Mouse (Mus musculus): ENCODE results near the gene Ip6k1. TPM values are rescaled to one million over a fixed set of nuclear protein-coding genes. Genes with fewer than 3 reads are reported as not detected.

The Ip6k1 gene
- total RNA-seq, 4 experiments from 2014 or later: 193 to 261 (median 223) TPM

GRCm38 (mm10) chr9:108056361-108057261 is 54.3 kb downstream of the Ip6k1 start:
- DNase-seq (ENCODE audit: low spot score in 2 of 2): no peak

- DNase-seq (ENCODE audit: low spot score in 2 of 2): no peak
Measured at GRCm38 (mm10) chr9:108057262-108057562, 54.9 kb downstream of the Ip6k1 start.

GRCm38 (mm10) chr9:108058291-108058690 is 56.0 kb downstream of the Ip6k1 start:
- no peak for DNase-seq (ENCODE audit: low spot score in 2 of 2)

- no peak for DNase-seq (ENCODE audit: low spot score in 2 of 2)
Measured at GRCm38 (mm10) chr9:108062142-108062541, 59.8 kb downstream of the Ip6k1 start.

GRCm38 (mm10) chr9:108063361-108063760 is 61.1 kb downstream of the Ip6k1 start:
- no peak for DNase-seq (ENCODE audit: low spot score in 2 of 2)

- peak; percentile 41 to 67 for DNase-seq (ENCODE audit: low spot score in 2 of 2)
Measured at GRCm38 (mm10) chr9:108065491-108066011, 63.2 kb downstream of the Ip6k1 start.

GRCm38 (mm10) chr9:108067199-108067598 is 64.9 kb downstream of the Ip6k1 start:
- DNase-seq (ENCODE audit: low spot score in 2 of 2): no peak

- peak; percentile 73 to 87 for DNase-seq (ENCODE audit: low spot score in 2 of 2)
Measured at GRCm38 (mm10) chr9:108067900-108068299, 65.6 kb downstream of the Ip6k1 start.

GRCm38 (mm10) chr9:108069007-108069406 is 66.7 kb downstream of the Ip6k1 start:
- DNase-seq (ENCODE audit: low spot score in 2 of 2): no peak

- DNase-seq (ENCODE audit: low spot score in 2 of 2): no peak
Measured at GRCm38 (mm10) chr9:108069529-108069928, 67.2 kb downstream of the Ip6k1 start.

- DNase-seq (ENCODE audit: low spot score in 2 of 2): no peak
Measured at GRCm38 (mm10) chr9:108071801-108072200, 69.5 kb downstream of the Ip6k1 start.

GRCm38 (mm10) chr9:108072481-108072924 is 70.2 kb downstream of the Ip6k1 start:
- DNase-seq (ENCODE audit: low spot score in 2 of 2): no peak

GRCm38 (mm10) chr9:108073141-108073930 is 71.0 kb downstream of the Ip6k1 start:
- no peak for DNase-seq (ENCODE audit: low spot score in 2 of 2)

- DNase-seq (ENCODE audit: low spot score in 2 of 2): no peak
Measured at GRCm38 (mm10) chr9:108080168-108080567, 77.9 kb downstream of the Ip6k1 start, which contains the start of gene Mst1. TSS of gene Mst1 (plus strand) at chr9:108080436.

GRCm38 (mm10) chr9:108082549-108082948 is 80.2 kb downstream of the Ip6k1 start:
- DNase-seq (ENCODE audit: low spot score in 2 of 2): no peak

GRCm38 (mm10) chr9:108082988-108083431 is 80.7 kb downstream of the Ip6k1 start, which contains the start of gene Rnf123:
TSS of gene Rnf123 (minus strand) at chr9:108083346.
- DNase-seq (ENCODE audit: low spot score in 2 of 2): no peak

- no peak for DNase-seq (ENCODE audit: low spot score in 2 of 2)
Measured at GRCm38 (mm10) chr9:108083561-108083960, 81.3 kb downstream of the Ip6k1 start.

- DNase-seq (ENCODE audit: low spot score in 2 of 2): no peak
Measured at GRCm38 (mm10) chr9:108085261-108085660, 83.0 kb downstream of the Ip6k1 start.

GRCm38 (mm10) chr9:108090611-108091120 is 88.4 kb downstream of the Ip6k1 start:
- no peak for DNase-seq (ENCODE audit: low spot score in 2 of 2)

- no peak for DNase-seq (ENCODE audit: low spot score in 2 of 2)
Measured at GRCm38 (mm10) chr9:108093586-108093985, 91.3 kb downstream of the Ip6k1 start.

- peak; percentile 80 to 81 for DNase-seq (ENCODE audit: low spot score in 2 of 2)
Measured at GRCm38 (mm10) chr9:108094184-108094941, 92.1 kb downstream of the Ip6k1 start, which contains the start of gene Apeh. TSS of gene Apeh (minus strand) at chr9:108094606.

Data from layer of hippocampus, adult 8-10 months (tissue).